Mouse (Mus musculus): ENCODE results near the gene Apol7e.
"Not testable (repeated sequence)": the region's sequence is repeated elsewhere in the genome, so short reads cannot be mapped to it uniquely, and the experiment has no call there.

DNA sequence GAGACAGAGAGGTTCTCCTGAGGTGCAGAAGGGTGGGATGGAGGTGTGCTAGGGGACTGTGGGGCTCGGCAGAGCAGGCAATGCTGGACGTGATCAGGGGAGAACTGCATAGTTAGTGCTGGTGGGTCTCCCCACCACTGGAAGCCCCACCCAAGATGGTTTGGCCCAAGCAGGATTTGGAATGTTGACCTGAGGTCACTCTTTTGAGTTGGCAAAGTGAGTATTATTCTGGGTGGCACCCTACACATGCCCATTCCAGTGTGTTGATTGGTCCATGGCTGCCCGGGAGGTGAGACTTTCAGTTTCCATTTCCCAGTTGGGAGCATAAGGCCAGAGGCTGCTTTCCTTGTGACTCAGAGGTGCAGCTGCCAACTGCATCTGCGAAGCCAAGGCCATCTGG is 30.1 kb downstream of the Apol7e start, which contains the start of gene Apol9b:
- TF ChIP-seq GATA1 (IDR thresholded peaks at IDR 0.05; ENCODE audit: borderline replicate concordance, low read length); FLI1 (IDR thresholded peaks at IDR 0.05; ENCODE audit: low read length): not testable (repeated sequence)
